Mouse (Mus musculus) thymus, adult 2 months (tissue): ENCODE results near the gene Irs3.

Experiments used
- CTCF ChIP-seq: fragments of 200-500 bp; IDR thresholded peaks from 2 replicates; pipeline ENCODE4 v1.5.1; 2012; ENCODE audit warnings: mild to moderate bottlenecking, control low read depth, low read length, moderate library complexity, borderline replicate concordance; ENCODE audit not compliant: control insufficient read depth, poor library complexity, insufficient read depth; ENCODE audit errors: extremely low read depth
- POLR2A ChIP-seq: fragments of 200-500 bp; IDR thresholded peaks from 2 replicates; pipeline ENCODE4 v1.6.1; 2012; ENCODE audit warnings: mild to moderate bottlenecking, low read length, control low read depth, moderate library complexity; ENCODE audit not compliant: control insufficient read depth, poor library complexity, insufficient read depth; ENCODE audit errors: extremely low read depth

- TF ChIP-seq POLR2A (no peak), CTCF (no peak)
These were observed 45.9 kb downstream of the Irs3 start for GRCm38 (mm10) chr5:137599600-137599999.
